Mouse (Mus musculus): Measurements from ENCODE around the gene Cyp2c65. TPM values are rescaled to one million over a fixed set of nuclear protein-coding genes. Genes with fewer than 3 reads are reported as not detected.
"Not testable (repeated sequence)": the region's sequence is repeated elsewhere in the genome, so short reads cannot be mapped to it uniquely, and the experiment has no call there.

The Cyp2c65 gene
- total RNA-seq (2014; fragmentation: Nextera tagmentation): not detected in 2 replicates
- 0.12 TPM in 1 of 2 replicates, not detected in the other for total RNA-seq (2017)
- not detected in 2 replicates for polyA plus RNA-seq (2012)

DNA sequence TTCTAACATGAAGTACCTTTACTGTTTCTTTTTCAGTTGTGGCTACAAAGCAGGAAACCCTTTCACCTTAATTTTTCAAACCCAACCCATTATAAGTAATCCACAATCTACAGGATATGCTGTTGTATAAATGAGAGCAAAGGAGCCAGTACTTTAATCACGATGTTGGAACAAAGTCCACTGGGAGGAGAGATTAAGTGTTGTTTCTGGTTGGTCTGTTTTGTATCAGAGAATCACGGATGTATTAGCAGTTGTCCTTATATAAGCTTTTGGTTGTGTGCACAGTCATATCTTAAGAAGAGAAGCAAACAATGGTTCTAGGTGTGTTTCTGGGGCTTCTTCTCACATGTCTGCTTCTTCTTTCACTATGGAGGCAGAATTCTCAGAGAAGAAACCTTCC lies at the start of gene Cyp2c65:
Gene Cyp2c65 (plus strand): TSS at position 297 of the 400 bp plus-strand sequence.
- TF ChIP-seq GATA1 (IDR thresholded peaks at IDR 0.05; ENCODE audit: borderline replicate concordance, low read length) (no peak), GATA2 (IDR thresholded peaks at IDR 0.05; ENCODE audit: borderline replicate concordance, low read depth, low read length) (no peak), CTCF (IDR thresholded peaks at IDR 0.05; ENCODE audit: low read depth, low read length) (no peak), TAL1 (conservative IDR thresholded peaks at IDR 0.05; ENCODE audit: low read depth, low read length) (no peak), POLR2AphosphoS5 (IDR thresholded peaks at IDR 0.05; ENCODE audit: insufficient replicate concordance, low read depth, low read length) (no peak)
- H3K9me3 ChIP-seq (replicated peaks): no peaks in the 10 kb centered on the region
- ATAC-seq (ENCODE audit: extremely low read depth, insufficient number of reproducible peaks, low FRiP score, poor library complexity, severe bottlenecking) (no peak), DNase-seq (ENCODE audit: low spot score) (no peak)
- H3K4me3 ChIP-seq (ENCODE audit: low read depth, low read length): no peak within 1 kb of the TSS
- no peaks in the 10 kb centered on the region for H3K27me3 ChIP-seq (ENCODE audit: insufficient read depth, low read length)
- H3K36me3 ChIP-seq (replicated peaks): no peaks in the 10 kb centered on the region
- H3K4me1 ChIP-seq (ENCODE audit: insufficient read depth, low read depth, low read length): no peaks in the 10 kb centered on the region

DNA sequence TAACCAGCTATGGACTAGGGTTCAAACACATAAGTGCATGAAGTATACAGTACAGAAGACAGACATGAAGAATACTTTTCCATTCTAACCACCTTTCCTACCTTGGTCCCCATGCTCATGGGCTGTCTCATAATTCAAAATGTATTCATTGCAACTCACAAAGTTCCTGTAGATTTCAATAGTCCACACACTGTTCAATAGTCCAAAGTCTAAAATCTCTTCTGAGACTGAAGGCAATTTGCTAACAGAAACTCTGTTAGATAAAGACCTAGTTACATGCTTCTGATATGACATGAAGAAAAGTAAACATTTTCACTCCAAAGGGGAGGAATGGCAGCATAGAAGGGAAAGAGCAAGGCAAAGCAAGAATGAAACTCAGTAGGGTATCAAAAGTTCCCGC lies 2.9 kb upstream of the Cyp2c65 start:
- no peak for ATAC-seq (ENCODE audit: extremely low read depth, insufficient number of reproducible peaks, low FRiP score, poor library complexity, severe bottlenecking)
- no peak for DNase-seq (ENCODE audit: low spot score)
- no peaks in the 10 kb centered on the region for H3K27me3 ChIP-seq (ENCODE audit: insufficient read depth, low read length)
- H3K9me3 ChIP-seq (replicated peaks): no peaks in the 10 kb centered on the region
- H3K4me1 ChIP-seq (ENCODE audit: insufficient read depth, low read depth, low read length): no peaks in the 10 kb centered on the region
- no peaks in the 10 kb centered on the region for H3K36me3 ChIP-seq (replicated peaks)
- TF ChIP-seq GATA2 (IDR thresholded peaks at IDR 0.05; ENCODE audit: borderline replicate concordance, low read depth, low read length) (no peak), TAL1 (conservative IDR thresholded peaks at IDR 0.05; ENCODE audit: low read depth, low read length) (no peak), POLR2AphosphoS5 (IDR thresholded peaks at IDR 0.05; ENCODE audit: insufficient replicate concordance, low read depth, low read length) (no peak)
- H3K4me3 ChIP-seq (ENCODE audit: low read depth, low read length): no peak overlapping the region

DNA sequence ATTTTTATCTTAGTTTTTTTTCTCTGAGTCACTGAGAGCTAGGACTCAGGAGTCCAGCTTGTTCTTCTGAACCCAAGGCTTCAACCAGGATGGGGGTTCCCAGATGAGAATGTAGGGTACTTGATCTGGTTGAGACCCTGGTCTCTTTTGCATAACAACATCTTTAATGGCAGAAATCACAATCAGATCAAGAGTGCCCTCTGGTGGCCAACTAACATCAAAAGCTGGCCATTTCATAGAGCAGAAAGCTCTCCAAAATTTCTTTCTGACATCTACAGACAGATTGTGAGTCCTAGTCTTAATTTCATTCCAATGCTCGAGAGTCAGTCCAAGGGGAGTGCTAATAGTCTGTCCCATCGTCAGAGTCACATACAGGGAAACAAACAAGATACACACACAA lies 38.0 kb downstream of the Cyp2c65 start:
- H3K36me3 ChIP-seq (replicated peaks); DNase-seq (ENCODE audit: low spot score); ATAC-seq (ENCODE audit: extremely low read depth, insufficient number of reproducible peaks, low FRiP score, poor library complexity, severe bottlenecking); H3K27me3 ChIP-seq (ENCODE audit: insufficient read depth, low read length); H3K9me3 ChIP-seq (replicated peaks); H3K4me1 ChIP-seq (ENCODE audit: insufficient read depth, low read depth, low read length); H3K4me3 ChIP-seq (ENCODE audit: low read depth, low read length): not testable (repeated sequence)

DNA sequence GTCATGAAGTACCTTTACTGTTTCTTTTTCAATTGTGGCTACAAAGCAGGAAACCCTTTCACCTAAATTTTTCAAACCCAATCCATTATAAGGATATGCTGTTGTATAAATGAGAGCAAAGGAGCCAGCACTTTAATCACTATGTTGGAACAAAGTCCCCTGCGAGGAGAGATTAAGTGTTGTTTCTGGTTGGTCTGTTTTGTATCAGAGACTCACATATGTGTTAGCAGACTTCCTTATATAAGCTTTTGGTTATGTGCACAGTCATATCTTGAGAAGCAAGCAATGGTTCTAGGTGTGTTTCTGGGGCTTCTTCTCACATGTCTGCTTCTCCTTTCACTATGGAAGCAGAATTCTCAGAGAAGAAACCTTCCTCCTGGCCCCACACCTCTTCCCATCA lies 52.8 kb downstream of the Cyp2c65 start, which contains the start of gene Cyp2c66:
Gene Cyp2c66 (plus strand): TSS at position 255 of the 400 bp plus-strand sequence.
- no peaks in the 10 kb centered on the region for H3K4me1 ChIP-seq (ENCODE audit: insufficient read depth, low read depth, low read length)
- DNase-seq (ENCODE audit: low spot score) (no peak), ATAC-seq (ENCODE audit: extremely low read depth, insufficient number of reproducible peaks, low FRiP score, poor library complexity, severe bottlenecking) (no peak)
- H3K9me3 ChIP-seq (replicated peaks): no peaks in the 10 kb centered on the region
- no peak for TF ChIP-seq TAL1 (conservative IDR thresholded peaks at IDR 0.05; ENCODE audit: low read depth, low read length)
- no peak for TF ChIP-seq GATA2 (IDR thresholded peaks at IDR 0.05; ENCODE audit: borderline replicate concordance, low read depth, low read length)
- no peak for TF ChIP-seq GATA1 (IDR thresholded peaks at IDR 0.05; ENCODE audit: borderline replicate concordance, low read length)
- TF ChIP-seq POLR2AphosphoS5 (IDR thresholded peaks at IDR 0.05; ENCODE audit: insufficient replicate concordance, low read depth, low read length): no peak
- TF ChIP-seq CTCF (IDR thresholded peaks at IDR 0.05; ENCODE audit: low read depth, low read length): no peak
- H3K4me3 ChIP-seq (ENCODE audit: low read depth, low read length): no peak within 1 kb of the TSS
- no peaks in the 10 kb centered on the region for H3K36me3 ChIP-seq (replicated peaks)
- H3K27me3 ChIP-seq (ENCODE audit: insufficient read depth, low read length): no peaks in the 10 kb centered on the region

Other genes starting within 250 kb of the Cyp2c65 start
- gene Noc3l, start 241.8 kb upstream of the Cyp2c65 start, total RNA-seq (2014; fragmentation: Nextera tagmentation): 13.7 and 19.9 TPM in 2 replicates
- 34.6 and 41.9 TPM in 2 replicates for gene Noc3l, start 241.8 kb upstream of the Cyp2c65 start, total RNA-seq (2017)
- 1.3 and 2.4 TPM in 2 replicates for gene Noc3l, start 241.8 kb upstream of the Cyp2c65 start, polyA plus RNA-seq (2012)
- 6.6 and 16.2 TPM in 2 replicates for gene Tbc1d12, start 224.4 kb upstream of the Cyp2c65 start, total RNA-seq (2014; fragmentation: Nextera tagmentation)
- 7.8 and 7.9 TPM in 2 replicates for gene Tbc1d12, start 224.4 kb upstream of the Cyp2c65 start, total RNA-seq (2017)
- gene Tbc1d12, start 224.4 kb upstream of the Cyp2c65 start, polyA plus RNA-seq (2012): 0.99 and 1.3 TPM in 2 replicates
- gene Hells, start 130.1 kb upstream of the Cyp2c65 start, total RNA-seq (2014; fragmentation: Nextera tagmentation): 285 and 333 TPM in 2 replicates
- 111 and 137 TPM in 2 replicates for gene Hells, start 130.1 kb upstream of the Cyp2c65 start, total RNA-seq (2017)
- 14.1 and 17.4 TPM in 2 replicates for gene Hells, start 130.1 kb upstream of the Cyp2c65 start, polyA plus RNA-seq (2012)
- 35.5 and 41.6 TPM in 2 replicates for gene Cyp2c55, start 54.0 kb upstream of the Cyp2c65 start, total RNA-seq (2014; fragmentation: Nextera tagmentation)
- 2.0 and 2.4 TPM in 2 replicates for gene Cyp2c55, start 54.0 kb upstream of the Cyp2c65 start, total RNA-seq (2017)
- 0.28 and 0.37 TPM in 2 replicates for gene Cyp2c55, start 54.0 kb upstream of the Cyp2c65 start, polyA plus RNA-seq (2012)
- not detected in 2 replicates for gene Cyp2c66, start 52.9 kb downstream of the Cyp2c65 start, total RNA-seq (2014; fragmentation: Nextera tagmentation)
- gene Cyp2c66, start 52.9 kb downstream of the Cyp2c65 start, total RNA-seq (2017): 0.05 TPM in 1 of 2 replicates, not detected in the other
- gene Cyp2c66, start 52.9 kb downstream of the Cyp2c65 start, polyA plus RNA-seq (2012): not detected in 2 replicates
- not detected in 2 replicates for gene Cyp2c29, start 208.4 kb downstream of the Cyp2c65 start, total RNA-seq (2014; fragmentation: Nextera tagmentation)
- gene Cyp2c29, start 208.4 kb downstream of the Cyp2c65 start, total RNA-seq (2017): 0.05 TPM in 1 of 2 replicates, not detected in the other
- not detected in 2 replicates for gene Cyp2c29, start 208.4 kb downstream of the Cyp2c65 start, polyA plus RNA-seq (2012)

All from G1E (cell line).